8 mouse cellular contexts compared by ENCODE assay signal in genomic region chr7:35215225-35215624, GRCm38 (mm10). TPM values are rescaled to one million over a fixed set of nuclear protein-coding genes. Genes with fewer than 3 reads are reported as not detected.
DNase-seq lines count a peak whose midpoint lies in the region; ATAC-seq and TF ChIP-seq lines count a peak whose summit lies in the region.

Lrp3 (minus strand) TSS chr7:35215498.

- TF ChIP-seq POLR2A in bone marrow macrophage, adult 2 months (IDR thresholded peaks at IDR 0.05; ENCODE audit: borderline replicate concordance, low read depth, low read length): no peak
- no peak for TF ChIP-seq POLR2A in kidney, adult 2 months (IDR thresholded peaks at IDR 0.05; ENCODE audit: low read depth, low read length)

- peak; percentile 81 for ATAC-seq in limb, embryonic 12.5 days (ENCODE audit: insufficient number of reproducible peaks, insufficient read depth, low FRiP score, low TSS enrichment, low read depth)
- ATAC-seq in midbrain, embryonic 15.5 days (replicated peaks): peak; percentile 94
- ATAC-seq in stomach, postnatal 0 days (ENCODE audit: low FRiP score, low TSS enrichment): peak; percentile 87

- H3K4me3 ChIP-seq in bone marrow macrophage, adult 2 months (ENCODE audit: insufficient read depth, low read length): peak within 1 kb of the TSS; percentile 46
- H3K4me3 ChIP-seq in kidney, adult 2 months (ENCODE audit: insufficient read depth, low read depth, low read length): peak within 1 kb of the TSS; percentile 44
- H3K4me3 ChIP-seq in limb, embryonic 12.5 days (replicated peaks): peak within 1 kb of the TSS; percentile 72
- H3K4me3 ChIP-seq in midbrain, embryonic 15.5 days: peak within 1 kb of the TSS; percentile 57
- H3K4me3 ChIP-seq in stomach, postnatal 0 days (ENCODE audit: low read depth, low read length): peak within 1 kb of the TSS; percentile 48

- TF ChIP-seq CTCF in bone marrow macrophage, adult 2 months (IDR thresholded peaks at IDR 0.05; ENCODE audit: low read depth, low read length): no peak
- no peak for TF ChIP-seq CTCF in kidney, adult 2 months (conservative IDR thresholded peaks at IDR 0.05; ENCODE audit: insufficient read depth, insufficient read length, low read depth, low read length)
- TF ChIP-seq CTCF in stomach, postnatal 0 days (IDR thresholded peaks at IDR 0.05; ENCODE audit: low read depth): no peak

- no peaks in the 10 kb centered on the region for H3K36me3 ChIP-seq in kidney, adult 2 months (ENCODE audit: control insufficient read depth, insufficient read depth, low read length)
- H3K36me3 ChIP-seq in limb, embryonic 12.5 days: peaks cover 22% of the 10 kb centered on the region
- H3K36me3 ChIP-seq in midbrain, embryonic 15.5 days (replicated peaks): peaks cover 6% of the 10 kb centered on the region; the same call in 1 of the 2 replicates
- no peaks in the 10 kb centered on the region for H3K36me3 ChIP-seq in stomach, postnatal 0 days (ENCODE audit: control insufficient read depth, insufficient read depth, low read length)

- no peaks in the 10 kb centered on the region for H3K27me3 ChIP-seq in kidney, adult 2 months (replicated peaks; ENCODE audit: control insufficient read depth, insufficient read depth, low read length)
- peaks cover 13% of the 10 kb centered on the region; the same call in 1 of the 2 replicates for H3K27me3 ChIP-seq in limb, embryonic 12.5 days
- no peaks in the 10 kb centered on the region for H3K27me3 ChIP-seq in midbrain, embryonic 15.5 days (replicated peaks)
- no peaks in the 10 kb centered on the region for H3K27me3 ChIP-seq in stomach, postnatal 0 days (ENCODE audit: control insufficient read depth, insufficient read depth, low read length)

- no peaks in the 10 kb centered on the region for H3K4me1 ChIP-seq in bone marrow macrophage, adult 2 months (ENCODE audit: control insufficient read depth, insufficient read depth, low read length)
- H3K4me1 ChIP-seq in kidney, adult 2 months (ENCODE audit: control insufficient read depth, insufficient read depth, low read length): peaks cover 4% of the 10 kb centered on the region; the same call in 1 of the 2 replicates
- peaks cover 11% of the 10 kb centered on the region for H3K4me1 ChIP-seq in limb, embryonic 12.5 days (replicated peaks)
- H3K4me1 ChIP-seq in midbrain, embryonic 15.5 days: peaks cover 22% of the 10 kb centered on the region
- H3K4me1 ChIP-seq in stomach, postnatal 0 days (replicated peaks; ENCODE audit: control insufficient read depth, insufficient read depth): no peaks in the 10 kb centered on the region

- H3K9me3 ChIP-seq in limb, embryonic 12.5 days: no peaks in the 10 kb centered on the region
- H3K9me3 ChIP-seq in midbrain, embryonic 15.5 days: no peaks in the 10 kb centered on the region
- H3K9me3 ChIP-seq in stomach, postnatal 0 days (ENCODE audit: control insufficient read depth, low read length): no peaks in the 10 kb centered on the region

- peak within 1 kb of the TSS; percentile 69 for H3K4me2 ChIP-seq in limb, embryonic 12.5 days
- H3K4me2 ChIP-seq in midbrain, embryonic 15.5 days: peak within 1 kb of the TSS; percentile 60
- peak within 1 kb of the TSS; percentile 71 for H3K4me2 ChIP-seq in stomach, postnatal 0 days (replicated peaks; ENCODE audit: low read depth)

- no peak for TF ChIP-seq EP300 in stomach, postnatal 0 days (optimal IDR thresholded peaks at IDR 0.05)

- WGBS in kidney, adult 2 months: under 1% methylated on average over 52 of the region's 53 CpGs
- under 1% methylated on average over 53 of the region's 53 CpGs for WGBS in limb, embryonic 12.5 days
- 0% methylated on average over 40 of the region's 53 CpGs for WGBS in midbrain, embryonic 15.5 days
- WGBS in stomach, postnatal 0 days: under 1% methylated on average over 52 of the region's 53 CpGs

- H3K27ac ChIP-seq in bone marrow macrophage, adult 2 months (ENCODE audit: insufficient read depth, low read depth, low read length): no peak within 1 kb of the TSS
- H3K27ac ChIP-seq in kidney, adult 2 months (ENCODE audit: insufficient read depth, low read depth, low read length): no peak within 1 kb of the TSS
- peak within 1 kb of the TSS; percentile 70 for H3K27ac ChIP-seq in limb, embryonic 12.5 days
- H3K27ac ChIP-seq in midbrain, embryonic 15.5 days: peak within 1 kb of the TSS; percentile 92
- peak within 1 kb of the TSS; percentile 24; the same call in 1 of the 2 replicates for H3K27ac ChIP-seq in stomach, postnatal 0 days (replicated peaks)

- DNase-seq in embryo, embryonic 9.5 days (ENCODE audit: extremely low spot score): peak; percentile 78
- DNase-seq in heart, adult 18-20 months: peak; percentile 79 to 84
- DNase-seq in kidney, adult 2 months: peak; percentile 95
- DNase-seq in stomach, postnatal 0 days (ENCODE audit: low spot score): peak; percentile 75
- DNase-seq in spleen, adult 12 weeks (ENCODE audit: low spot score): no peak

- peak within 1 kb of the TSS; percentile 78 for H3K9ac ChIP-seq in limb, embryonic 12.5 days (replicated peaks)
- H3K9ac ChIP-seq in midbrain, embryonic 15.5 days: peak within 1 kb of the TSS; percentile 77
- H3K9ac ChIP-seq in stomach, postnatal 0 days (ENCODE audit: low read length): peak within 1 kb of the TSS; percentile 63

RNA-seq across cellular contexts. Expression of gene Lrp3, which starts in this region (rescaled TPM):
- 0.20 TPM in 1 of 2 replicates, not detected in the other for polyA plus RNA-seq in bone marrow macrophage, adult 2 months (2012; ENCODE audit: insufficient read depth, insufficient read length, missing spikeins)
- 1 to 10 TPM; 7.4 to 9.4 TPM for total RNA-seq in heart, adult 18-20 months (2021)
- polyA plus RNA-seq in kidney, adult 2 months (2012; rRNA removed): 19.7 and 22.6 TPM in 2 replicates
- polyA plus RNA-seq in limb, embryonic 12.5 days (2016; fragmentation: Nextera tagmentation; extraction: Ambion mirVana): 8.1 and 9.1 TPM in 2 replicates
- 31.6 and 32.2 TPM in 2 replicates for polyA plus RNA-seq in midbrain, embryonic 15.5 days (2015; fragmentation: Nextera tagmentation; extraction: Ambion mirVana)
- 1.6 and 2.6 TPM in 2 replicates for polyA plus RNA-seq in stomach, postnatal 0 days (2015; fragmentation: Nextera tagmentation; extraction: Ambion mirVana)

Comparison
In these comparisons a context has a peak if more than half of its experiments do, and no peak if none do; other contexts are left out.
1. H3K27ac ChIP-seq: peak in limb, embryonic 12.5 days (single experiment), midbrain, embryonic 15.5 days (single experiment) and stomach, postnatal 0 days (single experiment); none in bone marrow macrophage, adult 2 months (single experiment) and kidney, adult 2 months (single experiment).
2. Peak in every context shown above with its lines, with median percentiles within 50 percentile points of each other: H3K4me3 ChIP-seq, ATAC-seq, H3K4me2 ChIP-seq and H3K9ac ChIP-seq.